Mouse (Mus musculus): ENCODE results near the gene Olfr1260. TPM values are rescaled to one million over a fixed set of nuclear protein-coding genes. Genes with fewer than 3 reads are reported as not detected.

Gene Olfr1260
- not detected for polyA plus RNA-seq (2014; fragmentation: Illumina TruSeq; extraction: RNeasy Lipid Tissue Mini Kit (QIAGEN cat#74804); ENCODE audit: low read depth, low replicate concordance)

DNA sequence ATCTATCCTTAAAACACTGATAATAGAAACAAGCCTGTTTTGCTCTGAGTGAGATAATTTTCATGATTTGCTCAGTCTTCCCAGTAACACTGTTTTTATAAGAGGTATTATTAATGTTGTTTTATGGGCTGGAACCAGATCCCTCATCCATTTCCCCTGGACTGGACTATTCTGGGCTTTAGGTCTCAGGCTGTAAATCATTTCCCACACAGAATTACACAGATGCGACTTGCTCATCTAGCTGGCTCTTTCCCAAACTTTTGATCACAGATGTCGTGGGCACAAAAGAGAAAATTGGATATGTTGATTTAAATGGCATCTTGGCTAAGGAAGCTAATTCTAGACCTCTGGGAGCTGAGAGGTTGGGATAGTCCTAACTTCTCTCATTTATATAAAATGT, at the start of gene Olfr1260:
Olfr1260 (plus strand) TSS at position 157 of the 400 bp plus-strand sequence.

DNA sequence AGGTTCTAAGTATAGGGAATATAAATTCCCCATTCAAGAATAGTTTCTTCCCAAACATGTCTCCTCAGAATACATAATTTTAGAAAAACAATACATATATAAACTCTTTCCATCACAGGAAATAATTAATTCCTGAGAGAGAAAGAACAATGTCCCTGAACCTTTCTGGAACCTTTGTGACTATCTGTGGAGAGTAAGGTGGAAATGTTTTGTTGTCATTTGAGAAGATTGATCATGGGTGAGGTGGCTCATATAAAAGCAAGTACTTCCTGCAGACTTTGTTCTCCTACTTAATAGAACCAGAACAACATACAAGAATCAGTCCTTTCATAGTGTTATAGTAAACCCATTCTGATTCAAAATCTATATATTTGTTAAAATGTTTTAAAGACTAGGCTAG, 47.1 kb upstream of the Olfr1260 start, which contains the start of gene Olfr1258:
Olfr1258 (plus strand) TSS at position 301 of the 400 bp plus-strand sequence.

DNA sequence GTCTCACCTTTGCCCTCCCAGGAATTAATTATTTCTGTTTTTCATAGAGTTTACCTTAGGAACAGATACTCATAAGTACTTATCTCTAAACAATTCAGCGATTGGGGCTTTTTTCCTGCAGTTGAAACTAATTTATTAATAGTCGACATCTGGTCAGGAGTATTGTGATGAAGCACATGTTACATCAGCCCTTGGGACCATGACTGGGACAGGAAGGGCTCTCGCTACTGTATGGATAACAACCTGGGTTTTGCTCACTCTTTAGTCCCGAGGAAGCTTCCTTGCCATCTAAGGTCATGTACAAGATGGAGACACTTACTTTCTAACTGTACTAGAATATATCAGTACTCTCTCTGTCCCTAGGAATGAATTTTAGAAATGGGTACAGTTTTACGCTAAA, 25.6 kb upstream of the Olfr1260 start, which contains the start of gene Olfr1259:
Olfr1259 (minus strand) TSS at position 101 of the 400 bp plus-strand sequence.

DNA sequence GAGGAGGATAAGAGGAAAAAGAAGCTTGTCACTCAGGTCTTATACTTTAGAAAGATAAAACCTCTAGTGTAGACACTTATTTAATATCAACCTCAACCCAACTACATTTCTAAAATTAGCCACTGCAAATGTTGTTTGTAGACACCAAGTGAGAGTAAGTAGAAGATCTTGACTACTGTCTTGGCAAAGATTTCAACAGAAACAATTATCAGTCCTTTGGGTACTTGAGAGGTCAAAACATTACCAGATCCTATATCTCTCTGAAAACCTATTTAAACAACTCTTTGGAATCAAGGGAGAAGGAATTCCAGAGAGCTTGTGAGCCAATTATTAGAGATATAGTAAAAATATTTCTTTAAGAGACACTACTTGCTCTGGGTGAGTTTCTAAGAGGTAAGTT, 16.8 kb downstream of the Olfr1260 start, which contains the start of gene Olfr1261:
Olfr1261 (plus strand) TSS at position 301 of the 400 bp plus-strand sequence.

DNA sequence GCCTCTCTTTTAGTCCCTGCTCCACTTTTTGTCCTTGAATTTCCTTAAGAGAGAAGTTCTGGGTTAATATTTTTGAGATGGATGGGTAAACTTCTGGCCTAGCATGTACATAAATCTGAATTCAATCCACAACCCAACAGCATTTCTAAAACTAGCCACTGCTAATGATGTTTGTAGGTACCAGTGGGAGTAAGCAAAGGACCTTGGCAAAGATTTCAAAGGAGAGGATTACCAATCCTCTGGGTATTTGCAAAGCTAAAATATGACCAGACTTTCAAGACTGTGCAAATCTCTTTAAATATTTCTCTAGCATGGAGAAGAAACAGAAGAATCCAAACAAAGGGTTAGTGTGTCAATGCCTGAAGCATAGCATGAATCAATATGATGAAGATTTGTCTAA, 25.7 kb downstream of the Olfr1260 start, which contains the start of gene Olfr1262:
Olfr1262 (plus strand) TSS at position 301 of the 400 bp plus-strand sequence.

DNA sequence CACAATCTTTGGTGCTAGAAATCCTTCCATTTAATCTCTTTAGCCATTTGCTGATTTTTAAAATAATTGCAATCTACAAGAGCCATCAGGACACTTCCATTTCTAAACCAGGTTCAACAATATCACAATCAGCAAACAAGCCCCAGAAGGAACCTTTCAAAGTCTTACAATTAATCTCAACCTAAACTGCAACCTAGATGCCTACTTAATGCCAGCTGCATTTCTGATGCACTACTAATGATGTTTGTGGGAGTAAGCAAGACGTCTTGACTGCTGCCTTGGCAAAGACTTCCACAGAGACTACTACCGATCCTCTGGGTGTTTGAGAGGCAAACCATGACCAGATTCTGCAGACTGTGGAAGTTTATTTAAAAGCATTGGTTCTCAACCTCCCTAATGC, 37.7 kb downstream of the Olfr1260 start, which contains the start of gene Olfr1263:
Olfr1263 (plus strand) TSS at position 301 of the 400 bp plus-strand sequence.

DNA sequence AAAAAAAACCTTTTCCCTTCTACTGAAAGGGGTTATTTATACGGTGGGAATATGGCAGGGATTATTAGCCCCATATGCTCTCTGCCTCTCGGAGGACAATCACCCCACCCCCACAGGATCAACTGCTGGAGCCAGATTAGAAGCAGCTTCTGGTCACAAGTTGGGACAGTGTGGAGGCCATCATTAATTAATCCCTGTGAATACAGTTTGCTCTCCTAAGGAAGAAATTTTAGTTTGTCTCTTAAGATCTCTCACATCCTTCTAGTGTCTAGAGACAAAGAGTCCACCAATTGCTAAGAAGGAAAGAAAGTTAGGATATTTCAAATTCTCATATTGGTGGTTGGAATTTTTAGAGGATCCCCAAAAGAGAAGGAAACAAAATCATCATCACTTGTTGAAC, 51.3 kb downstream of the Olfr1260 start, which contains the start of gene Olfr1264:
Olfr1264 (minus strand) TSS at position 101 of the 400 bp plus-strand sequence.

Other genes with a start within 250 kb of the Olfr1260 start
- gene Olfr1252, start 249.3 kb upstream of the Olfr1260 start, polyA plus RNA-seq (2014; fragmentation: Illumina TruSeq; extraction: RNeasy Lipid Tissue Mini Kit (QIAGEN cat#74804); ENCODE audit: low read depth, low replicate concordance) = not detected
- not detected for gene Olfr1253, start 217.2 kb upstream of the Olfr1260 start, polyA plus RNA-seq (2014; fragmentation: Illumina TruSeq; extraction: RNeasy Lipid Tissue Mini Kit (QIAGEN cat#74804); ENCODE audit: low read depth, low replicate concordance)
- gene Olfr1254, start 180.7 kb upstream of the Olfr1260 start, polyA plus RNA-seq (2014; fragmentation: Illumina TruSeq; extraction: RNeasy Lipid Tissue Mini Kit (QIAGEN cat#74804); ENCODE audit: low read depth, low replicate concordance) = not detected
- gene Olfr1255, start 162.3 kb upstream of the Olfr1260 start, polyA plus RNA-seq (2014; fragmentation: Illumina TruSeq; extraction: RNeasy Lipid Tissue Mini Kit (QIAGEN cat#74804); ENCODE audit: low read depth, low replicate concordance) = not detected
- gene Olfr1256, start 132.8 kb upstream of the Olfr1260 start, polyA plus RNA-seq (2014; fragmentation: Illumina TruSeq; extraction: RNeasy Lipid Tissue Mini Kit (QIAGEN cat#74804); ENCODE audit: low read depth, low replicate concordance) = not detected
- gene Olfr48, start 126.1 kb upstream of the Olfr1260 start, polyA plus RNA-seq (2014; fragmentation: Illumina TruSeq; extraction: RNeasy Lipid Tissue Mini Kit (QIAGEN cat#74804); ENCODE audit: low read depth, low replicate concordance) = not detected
- gene Olfr1257, start 95.9 kb upstream of the Olfr1260 start, polyA plus RNA-seq (2014; fragmentation: Illumina TruSeq; extraction: RNeasy Lipid Tissue Mini Kit (QIAGEN cat#74804); ENCODE audit: low read depth, low replicate concordance) = not detected
- not detected for gene Olfr1258, start 47.0 kb upstream of the Olfr1260 start, polyA plus RNA-seq (2014; fragmentation: Illumina TruSeq; extraction: RNeasy Lipid Tissue Mini Kit (QIAGEN cat#74804); ENCODE audit: low read depth, low replicate concordance)
- not detected for gene Olfr1259, start 25.7 kb upstream of the Olfr1260 start, polyA plus RNA-seq (2014; fragmentation: Illumina TruSeq; extraction: RNeasy Lipid Tissue Mini Kit (QIAGEN cat#74804); ENCODE audit: low read depth, low replicate concordance)
- not detected for gene Olfr1261, start 16.9 kb downstream of the Olfr1260 start, polyA plus RNA-seq (2014; fragmentation: Illumina TruSeq; extraction: RNeasy Lipid Tissue Mini Kit (QIAGEN cat#74804); ENCODE audit: low read depth, low replicate concordance)
- not detected for gene Olfr1262, start 25.8 kb downstream of the Olfr1260 start, polyA plus RNA-seq (2014; fragmentation: Illumina TruSeq; extraction: RNeasy Lipid Tissue Mini Kit (QIAGEN cat#74804); ENCODE audit: low read depth, low replicate concordance)
- gene Olfr1263, start 37.8 kb downstream of the Olfr1260 start, polyA plus RNA-seq (2014; fragmentation: Illumina TruSeq; extraction: RNeasy Lipid Tissue Mini Kit (QIAGEN cat#74804); ENCODE audit: low read depth, low replicate concordance) = not detected
- gene Olfr1264, start 51.2 kb downstream of the Olfr1260 start, polyA plus RNA-seq (2014; fragmentation: Illumina TruSeq; extraction: RNeasy Lipid Tissue Mini Kit (QIAGEN cat#74804); ENCODE audit: low read depth, low replicate concordance) = not detected
- not detected for gene Olfr1265, start 61.0 kb downstream of the Olfr1260 start, polyA plus RNA-seq (2014; fragmentation: Illumina TruSeq; extraction: RNeasy Lipid Tissue Mini Kit (QIAGEN cat#74804); ENCODE audit: low read depth, low replicate concordance)
- not detected for gene Olfr140, start 89.3 kb downstream of the Olfr1260 start, polyA plus RNA-seq (2014; fragmentation: Illumina TruSeq; extraction: RNeasy Lipid Tissue Mini Kit (QIAGEN cat#74804); ENCODE audit: low read depth, low replicate concordance)
- not detected for gene Olfr1269, start 147.1 kb downstream of the Olfr1260 start, polyA plus RNA-seq (2014; fragmentation: Illumina TruSeq; extraction: RNeasy Lipid Tissue Mini Kit (QIAGEN cat#74804); ENCODE audit: low read depth, low replicate concordance)
- gene Olfr32, start 168.0 kb downstream of the Olfr1260 start, polyA plus RNA-seq (2014; fragmentation: Illumina TruSeq; extraction: RNeasy Lipid Tissue Mini Kit (QIAGEN cat#74804); ENCODE audit: low read depth, low replicate concordance) = not detected
- gene Olfr1270, start 178.8 kb downstream of the Olfr1260 start, polyA plus RNA-seq (2014; fragmentation: Illumina TruSeq; extraction: RNeasy Lipid Tissue Mini Kit (QIAGEN cat#74804); ENCODE audit: low read depth, low replicate concordance) = not detected